10 mouse cellular contexts compared by ENCODE assay signal in genomic region chr4:134263191-134263590, GRCm38 (mm10). TPM values are rescaled to one million over a fixed set of nuclear protein-coding genes. Genes with fewer than 3 reads are reported as not detected.
A peak's percentile ranks its signal among the peaks of the same experiment; 100 is the strongest.
DNase-seq lines count a peak whose midpoint lies in the region; ATAC-seq and TF ChIP-seq lines count a peak whose summit lies in the region.
"Had no signal": no experiment of that assay in that cellular context is flagged by ENCODE, and none has a peak within 500 bp of the region (broad histone marks: within the 10 kb centered on the region; RNA-seq: fewer than 3 reads in every experiment).

No protein-coding gene starts in this region.

- TF ChIP-seq CTCF in cerebellum, adult 2 months (IDR thresholded peaks at IDR 0.05; ENCODE audit: borderline replicate concordance, insufficient read depth, low read depth, low read length) = peak; percentile 63; the same call in 1 of the 2 replicates
- peak; percentile 93 for TF ChIP-seq CTCF in liver, embryonic 14.5 days (IDR thresholded peaks at IDR 0.05; ENCODE audit: low read depth)

- no peak overlapping the region for H3K4me2 ChIP-seq in liver, embryonic 11.5 days
- no peak overlapping the region for H3K4me2 ChIP-seq in liver, embryonic 14.5 days (ENCODE audit: low read depth)
- H3K4me2 ChIP-seq: limb, embryonic 15.5 days had no signal

- no peaks in the 10 kb centered on the region for H3K36me3 ChIP-seq in liver, embryonic 11.5 days (ENCODE audit: control insufficient read depth, insufficient read depth, low read length)
- H3K36me3 ChIP-seq in liver, embryonic 14.5 days (replicated peaks; ENCODE audit: control insufficient read depth, insufficient read depth, low read depth) = no peaks in the 10 kb centered on the region
- H3K36me3 ChIP-seq: limb, embryonic 15.5 days had no signal

- H3K27ac ChIP-seq in cerebellum, adult 2 months (ENCODE audit: insufficient read depth, low read length) = no peak overlapping the region
- no peak overlapping the region for H3K27ac ChIP-seq in liver, embryonic 11.5 days (ENCODE audit: low read depth, low read length)
- H3K27ac ChIP-seq in liver, embryonic 14.5 days = no peak overlapping the region
- H3K27ac ChIP-seq: limb, embryonic 15.5 days had no signal

- no peak for TF ChIP-seq EP300 in liver, embryonic 14.5 days (IDR thresholded peaks at IDR 0.05; ENCODE audit: low read depth)

- WGBS in cerebellum, adult 2 months = 26% methylated on average over 6 of the region's 6 CpGs
- WGBS in liver, embryonic 11.5 days = 29% methylated on average over 6 of the region's 6 CpGs
- 28% methylated on average over 6 of the region's 6 CpGs for WGBS in liver, embryonic 14.5 days (ENCODE audit: insufficient replicate concordance)

- no peak overlapping the region for H3K4me3 ChIP-seq in cerebellum, adult 2 months (replicated peaks; ENCODE audit: insufficient read depth, low read depth, low read length)
- no peak overlapping the region for H3K4me3 ChIP-seq in liver, embryonic 11.5 days (ENCODE audit: low read depth, low read length)
- H3K4me3 ChIP-seq in liver, embryonic 14.5 days (ENCODE audit: insufficient read depth in 1 of 2, low read depth in 2 of 2, low read length in 2 of 2) = no peak overlapping the region
- H3K4me3 ChIP-seq: limb, embryonic 15.5 days had no signal

- ATAC-seq in liver, embryonic 11.5 days (replicated peaks; ENCODE audit: low FRiP score) = no peak
- peak; percentile 72 for ATAC-seq in erythroblast, adult 5-6 weeks (replicated peaks; ENCODE audit: low FRiP score, poor library complexity, severe bottlenecking)
- no peak for ATAC-seq in liver, embryonic 14.5 days (ENCODE audit: insufficient read depth)

- H3K4me1 ChIP-seq in cerebellum, adult 2 months (ENCODE audit: control insufficient read depth, insufficient read depth, low read length) = no peaks in the 10 kb centered on the region
- no peaks in the 10 kb centered on the region for H3K4me1 ChIP-seq in liver, embryonic 11.5 days (replicated peaks; ENCODE audit: control insufficient read depth, insufficient read depth, low read length)
- no peaks in the 10 kb centered on the region for H3K4me1 ChIP-seq in liver, embryonic 14.5 days (replicated peaks; ENCODE audit: control insufficient read depth in 2 of 2, insufficient read depth in 2 of 2, low read length in 1 of 2)
- H3K4me1 ChIP-seq: limb, embryonic 15.5 days had no signal

- H3K27me3 ChIP-seq in cerebellum, adult 2 months (ENCODE audit: control insufficient read depth, insufficient read depth, low read length) = no peaks in the 10 kb centered on the region
- H3K27me3 ChIP-seq in liver, embryonic 11.5 days (replicated peaks; ENCODE audit: control insufficient read depth, insufficient read depth, low read length) = no peaks in the 10 kb centered on the region
- H3K27me3 ChIP-seq in liver, embryonic 14.5 days (ENCODE audit: control insufficient read depth, insufficient read depth, low read length) = no peaks in the 10 kb centered on the region
- H3K27me3 ChIP-seq: limb, embryonic 15.5 days had no signal

- H3K9ac ChIP-seq in liver, embryonic 11.5 days (ENCODE audit: low read depth, low read length) = no peak overlapping the region
- H3K9ac ChIP-seq in liver, embryonic 14.5 days (replicated peaks) = no peak overlapping the region
- H3K9ac ChIP-seq: limb, embryonic 15.5 days had no signal

- no peak for TF ChIP-seq POLR2A in cerebellum, adult 2 months (IDR thresholded peaks at IDR 0.05; ENCODE audit: borderline replicate concordance, insufficient read depth, low read length)

- no peaks in the 10 kb centered on the region for H3K9me3 ChIP-seq in liver, embryonic 11.5 days (ENCODE audit: control insufficient read depth, low read length)
- no peaks in the 10 kb centered on the region for H3K9me3 ChIP-seq in liver, embryonic 14.5 days (ENCODE audit: control insufficient read depth, low read length)
- H3K9me3 ChIP-seq: limb, embryonic 15.5 days had no signal

- peak; percentile 31 to 36 for DNase-seq in cerebellum, adult 2 months
- no peak for DNase-seq in cerebellum, adult 11-12 months
- peak; percentile 66 for DNase-seq in liver
- DNase-seq in liver, embryonic 11.5 days (ENCODE audit: low spot score) = no peak
- peak; percentile 66 to 87 for DNase-seq in adrenal gland, adult (ENCODE audit: inconsistent age in 2 of 2, low spot score in 1 of 2)
- no peak for DNase-seq in liver, embryonic 14.5 days (ENCODE audit: low read depth in 3 of 3, low spot score in 3 of 3)
- peak; percentile 62 for DNase-seq in thymus, postnatal 14 days

RNA-seq across cellular contexts. Expression of gene Grrp1, which starts 9.3 kb away (rescaled TPM):
- polyA plus RNA-seq in cerebellum, adult 2 months (2012; rRNA removed) = 6.6 and 7.6 TPM in 2 replicates
- 2.5 and 3.8 TPM in 2 replicates for polyA plus RNA-seq in liver, embryonic 11.5 days (2014; fragmentation: Nextera tagmentation; extraction: Ambion mirVana)
- not detected in 2 replicates for total RNA-seq in erythroblast, adult 5-6 weeks (2015; ENCODE audit: low replicate concordance)
- not detected in 2 replicates for total RNA-seq in erythroblast, adult 5-6 weeks (2017; ENCODE audit: low replicate concordance)
- 0.77 and 1.1 TPM in 2 replicates for polyA plus RNA-seq in liver, embryonic 14.5 days (2012; rRNA removed)
- 0.40 and 0.55 TPM in 2 replicates for polyA plus RNA-seq in liver, embryonic 14.5 days (2014; fragmentation: Nextera tagmentation; extraction: Ambion mirVana)

RNA-seq across cellular contexts. Expression of gene Gm30191, which starts 16.5 kb away (rescaled TPM):
- polyA plus RNA-seq in cerebellum, adult 2 months (2012; rRNA removed) = 1.8 and 1.9 TPM in 2 replicates
- polyA plus RNA-seq in liver, embryonic 11.5 days (2014; fragmentation: Nextera tagmentation; extraction: Ambion mirVana) = not detected in 2 replicates
- not detected in 2 replicates for total RNA-seq in erythroblast, adult 5-6 weeks (2015; ENCODE audit: low replicate concordance)
- total RNA-seq in erythroblast, adult 5-6 weeks (2017; ENCODE audit: low replicate concordance) = not detected in 2 replicates
- polyA plus RNA-seq in liver, embryonic 14.5 days (2012; rRNA removed) = not detected in 2 replicates
- not detected in 2 replicates for polyA plus RNA-seq in liver, embryonic 14.5 days (2014; fragmentation: Nextera tagmentation; extraction: Ambion mirVana)
- polyA plus RNA-seq: frontal cortex, adult 2 months; limb, embryonic 15.5 days had no signal

RNA-seq across cellular contexts. Expression of gene Zfp593, which starts 17.8 kb away (rescaled TPM):
- 10.7 and 11.7 TPM in 2 replicates for polyA plus RNA-seq in cerebellum, adult 2 months (2012; rRNA removed)
- 17.6 and 22.4 TPM in 2 replicates for polyA plus RNA-seq in liver, embryonic 11.5 days (2014; fragmentation: Nextera tagmentation; extraction: Ambion mirVana)
- total RNA-seq in erythroblast, adult 5-6 weeks (2015; ENCODE audit: low replicate concordance) = 0.38 and 0.63 TPM in 2 replicates
- 0.84 and 1.4 TPM in 2 replicates for total RNA-seq in erythroblast, adult 5-6 weeks (2017; ENCODE audit: low replicate concordance)
- 5.6 and 6.4 TPM in 2 replicates for polyA plus RNA-seq in liver, embryonic 14.5 days (2012; rRNA removed)
- 7.1 TPM in 2 replicates for polyA plus RNA-seq in liver, embryonic 14.5 days (2014; fragmentation: Nextera tagmentation; extraction: Ambion mirVana)

RNA-seq across cellular contexts. Expression of gene E130218I03Rik, which starts 19.7 kb away (rescaled TPM):
- 0.52 and 0.84 TPM in 2 replicates for polyA plus RNA-seq in cerebellum, adult 2 months (2012; rRNA removed)
- 0.39 and 0.52 TPM in 2 replicates for polyA plus RNA-seq in liver, embryonic 11.5 days (2014; fragmentation: Nextera tagmentation; extraction: Ambion mirVana)
- not detected in 2 replicates for total RNA-seq in erythroblast, adult 5-6 weeks (2015; ENCODE audit: low replicate concordance)
- total RNA-seq in erythroblast, adult 5-6 weeks (2017; ENCODE audit: low replicate concordance) = 0.70 TPM in 1 of 2 replicates, not detected in the other
- polyA plus RNA-seq in liver, embryonic 14.5 days (2012; rRNA removed) = not detected in 2 replicates
- polyA plus RNA-seq in liver, embryonic 14.5 days (2014; fragmentation: Nextera tagmentation; extraction: Ambion mirVana) = not detected in 2 replicates
- polyA plus RNA-seq: frontal cortex, adult 2 months had no signal

RNA-seq across cellular contexts. Expression of gene Pdik1l, which starts 24.5 kb away (rescaled TPM):
- 8.9 and 9.6 TPM in 2 replicates for polyA plus RNA-seq in cerebellum, adult 2 months (2012; rRNA removed)
- 19.3 and 20.0 TPM in 2 replicates for polyA plus RNA-seq in liver, embryonic 11.5 days (2014; fragmentation: Nextera tagmentation; extraction: Ambion mirVana)
- 9.8 and 12.3 TPM in 2 replicates for total RNA-seq in erythroblast, adult 5-6 weeks (2015; ENCODE audit: low replicate concordance)
- total RNA-seq in erythroblast, adult 5-6 weeks (2017; ENCODE audit: low replicate concordance) = 13.2 and 16.2 TPM in 2 replicates
- 2.8 and 4.5 TPM in 2 replicates for polyA plus RNA-seq in liver, embryonic 14.5 days (2012; rRNA removed)
- polyA plus RNA-seq in liver, embryonic 14.5 days (2014; fragmentation: Nextera tagmentation; extraction: Ambion mirVana) = 11.7 and 12.4 TPM in 2 replicates

Comparison
In these comparisons a context has a peak if more than half of its experiments do, and no peak if none do; other contexts are left out.
1. DNase-seq: peak in cerebellum, adult 2 months (2 of 2), liver (single experiment), adrenal gland, adult (2 of 2) and thymus, postnatal 14 days (single experiment); none in cerebellum, adult 11-12 months (single experiment), liver, embryonic 11.5 days (single experiment) and liver, embryonic 14.5 days (0 of 3).